Mouse (Mus musculus) heart, postnatal 10 days (tissue): Measurements from ENCODE around the gene Gm49345. TPM values are rescaled to one million over a fixed set of nuclear protein-coding genes. Genes with fewer than 3 reads are reported as not detected.

Source experiments
- DNase-seq, 2 experiments: peaks; one replicate each; pipeline ENCODE4 v3.0.0; 2021
- intact Hi-C: fragments of 180-260 bp; cut with DNase I; formaldehyde crosslinking; loops from one replicate; pipeline ENCODE4 v1.15.1; 2025
- total RNA-seq, 2 experiments: library from RNA; stranded (reverse); gene quantifications; 2 replicates each; pipeline ENCODE4 v1.2.3; 2021

The Gm49345 gene
- total RNA-seq: 1 to 10 TPM in 1 of 2 experiments, under 1 TPM in 1; 0.89 to 2.0 TPM

DNA sequence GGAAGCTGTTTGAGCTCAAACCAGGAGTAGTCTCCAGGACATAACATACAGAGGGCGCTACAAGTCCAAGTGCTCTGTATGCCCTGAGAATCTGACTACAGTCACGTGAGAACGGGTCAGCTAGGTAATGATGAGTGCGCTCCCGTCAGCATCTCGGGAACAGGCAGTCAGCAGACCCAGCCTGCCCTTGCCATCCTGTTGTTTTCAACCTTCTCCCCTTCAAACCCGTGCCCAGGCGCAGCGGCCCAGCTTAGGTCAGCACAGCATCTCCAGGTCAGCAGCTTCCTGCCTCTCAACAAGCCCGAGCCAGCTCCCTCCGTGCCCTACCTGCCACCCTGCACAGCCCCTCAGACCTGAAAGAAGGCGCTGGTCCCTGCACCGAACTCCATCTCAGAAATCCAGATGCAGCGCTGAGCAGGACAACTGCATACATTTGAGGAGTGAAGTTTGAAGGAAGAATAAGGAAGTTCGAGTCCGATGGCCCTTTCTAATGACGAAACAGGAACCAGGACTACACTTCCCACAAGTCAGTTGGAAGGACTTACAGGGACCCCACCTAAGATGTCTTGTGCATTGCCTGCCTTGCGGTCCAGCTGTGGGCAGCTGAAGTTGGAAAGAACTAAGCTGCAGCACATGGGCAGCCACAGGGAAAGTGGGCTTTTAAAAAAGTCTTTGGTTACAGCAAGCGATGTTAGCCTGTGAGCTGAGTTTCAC, at the start of gene Gm49345, which contains the start of gene Zfp729a:
Gene Gm49345, minus strand, starts transcription at position 476 of the 714 bp plus-strand sequence.
Gene Zfp729a, minus strand, starts transcription at position 498 of the 714 bp plus-strand sequence.
- peak; percentile 92 to 93 for DNase-seq
- intact Hi-C loops: loop anchor here (1.0 to 5.0 kb wide), 4 partner anchors 28 to 205 kb away; partner anchors contain the start of gene Zfp729b

DNA sequence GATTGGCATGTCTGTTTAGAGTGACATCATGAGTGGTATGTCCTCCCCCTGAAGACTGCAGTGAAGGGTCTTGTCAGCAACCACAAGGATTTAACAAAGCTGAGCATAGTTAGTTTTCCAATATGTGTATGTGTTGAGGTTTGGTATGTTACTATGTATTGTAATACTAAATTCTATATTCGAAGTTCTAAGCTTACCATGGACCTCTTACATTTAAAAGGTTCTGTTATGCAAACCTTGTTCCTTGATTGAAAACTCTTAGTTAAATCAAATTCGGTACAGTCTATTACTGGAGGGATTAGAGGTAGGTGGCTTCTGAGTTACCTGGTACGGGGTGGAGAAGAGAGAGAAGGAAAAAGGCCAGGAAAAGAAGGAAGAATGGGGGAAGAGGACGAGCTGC, 49.4 kb upstream of the Gm49345 start, which contains the start of gene Zfp738:
Gene Zfp738, minus strand, starts transcription at position 101 of the 400 bp plus-strand sequence.
- intact Hi-C loops: loop anchor here (10.0 kb wide), 1 partner anchor 582 kb away; the partner anchor contains the start of gene Gm28557
- no peak for DNase-seq

- peak in 1 of 2 experiments; percentile 1 for DNase-seq
- intact Hi-C loops: loop anchor here (1.0 to 10.0 kb wide), 4 partner anchors 39 to 579 kb away; partner anchors contain the start of genes Gm10037, Gm28557, Gm49345 and Zfp729a
These were observed 46.3 kb upstream of the Gm49345 start for GRCm38 (mm10) chr13:67683841-67684240.

DNA sequence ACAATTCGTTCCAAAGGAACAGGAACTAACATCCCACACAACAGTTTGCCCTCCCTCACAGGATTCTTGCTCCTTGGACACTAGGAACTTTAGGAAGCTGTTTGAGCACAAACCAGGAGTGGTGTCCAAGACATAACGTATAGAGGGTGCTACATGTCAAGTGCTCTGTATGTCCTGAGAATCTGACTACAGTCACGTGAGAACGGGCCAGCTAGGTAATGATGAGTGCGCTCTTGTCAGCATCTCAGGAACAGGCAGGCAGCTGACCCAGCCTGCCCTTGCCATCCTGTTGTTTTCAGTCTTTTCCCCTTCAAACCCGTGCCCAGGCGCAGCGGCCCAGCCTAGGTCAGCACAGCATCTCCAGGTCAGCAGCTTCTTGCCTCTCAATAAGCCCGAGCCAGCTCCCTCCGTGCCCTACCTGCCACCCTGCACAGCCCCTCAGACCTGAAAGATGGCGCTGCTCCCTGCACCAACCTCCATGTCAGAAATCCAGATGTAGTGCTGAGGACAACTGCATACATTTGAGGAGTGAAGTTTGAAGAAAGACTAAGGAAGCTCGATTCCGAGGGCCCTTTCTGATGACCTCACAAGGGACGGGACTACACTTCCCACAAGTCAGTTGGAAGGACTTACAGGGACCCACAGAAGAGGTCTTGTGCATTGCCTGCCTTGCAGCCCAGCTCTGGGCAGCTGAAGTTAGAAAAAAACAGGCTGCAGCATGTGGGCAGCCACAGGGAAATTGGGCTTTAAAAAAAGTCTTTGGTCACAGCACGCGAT, 45.6 kb upstream of the Gm49345 start:
- DNase-seq: peak; percentile 92
- intact Hi-C loops: loop anchor here (1.0 to 10.0 kb wide), 4 partner anchors 40 to 578 kb away; partner anchors contain the start of genes Gm10037, Gm28557, Gm49345 and Zfp729a

DNA sequence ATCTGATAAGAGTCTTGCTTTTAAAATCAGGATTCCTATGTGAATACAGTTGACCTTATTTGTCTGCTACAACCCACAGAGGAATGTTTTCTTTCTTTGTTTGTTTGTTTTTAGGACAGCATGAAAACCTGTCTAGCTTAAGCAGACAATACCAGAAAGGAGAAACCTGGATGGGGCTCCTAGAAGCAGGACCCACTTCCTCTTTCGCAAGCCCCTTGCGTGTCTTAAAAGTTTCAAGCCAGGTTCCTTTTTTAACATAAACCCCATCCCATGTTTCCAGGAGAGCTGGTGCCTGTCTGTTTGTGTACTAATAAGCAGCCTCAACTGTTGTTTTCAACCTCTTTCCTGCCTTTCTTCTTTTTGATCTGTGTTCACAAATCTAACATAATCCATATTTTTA, 37.3 kb upstream of the Gm49345 start:
- no peak for DNase-seq

GRCm38 (mm10) chr13:67652496-67652895, 14.9 kb upstream of the Gm49345 start:
- DNase-seq: no peak

More for the DNA sequence above, 37.3 kb upstream of the Gm49345 start:
- intact Hi-C loops: no loop called here

DNA sequence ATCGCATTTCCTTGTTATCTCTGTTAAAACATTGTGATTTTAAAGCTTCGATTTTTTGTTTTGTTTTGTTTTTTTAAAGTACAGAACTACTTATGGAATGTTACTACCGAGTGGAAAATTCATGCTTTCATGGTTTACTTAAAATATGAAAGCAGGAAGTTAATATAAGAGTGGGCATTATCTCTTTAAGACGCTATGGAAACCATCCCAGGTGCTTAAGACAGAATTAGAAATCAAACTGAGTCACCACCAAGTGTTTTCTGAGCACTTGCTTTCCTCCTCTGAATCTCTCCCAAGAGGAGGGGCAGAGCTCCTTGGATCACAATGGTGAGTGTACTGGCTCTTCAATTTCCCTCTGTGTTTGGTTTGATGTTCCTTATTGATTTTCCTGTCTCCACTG, 27.5 kb downstream of the Gm49345 start:
- intact Hi-C loops: no loop called here
- DNase-seq: peak in 1 of 2 experiments; percentile 6

More at GRCm38 (mm10) chr13:67652496-67652895, 14.9 kb upstream of the Gm49345 start:
- intact Hi-C loops: no loop called here

DNA sequence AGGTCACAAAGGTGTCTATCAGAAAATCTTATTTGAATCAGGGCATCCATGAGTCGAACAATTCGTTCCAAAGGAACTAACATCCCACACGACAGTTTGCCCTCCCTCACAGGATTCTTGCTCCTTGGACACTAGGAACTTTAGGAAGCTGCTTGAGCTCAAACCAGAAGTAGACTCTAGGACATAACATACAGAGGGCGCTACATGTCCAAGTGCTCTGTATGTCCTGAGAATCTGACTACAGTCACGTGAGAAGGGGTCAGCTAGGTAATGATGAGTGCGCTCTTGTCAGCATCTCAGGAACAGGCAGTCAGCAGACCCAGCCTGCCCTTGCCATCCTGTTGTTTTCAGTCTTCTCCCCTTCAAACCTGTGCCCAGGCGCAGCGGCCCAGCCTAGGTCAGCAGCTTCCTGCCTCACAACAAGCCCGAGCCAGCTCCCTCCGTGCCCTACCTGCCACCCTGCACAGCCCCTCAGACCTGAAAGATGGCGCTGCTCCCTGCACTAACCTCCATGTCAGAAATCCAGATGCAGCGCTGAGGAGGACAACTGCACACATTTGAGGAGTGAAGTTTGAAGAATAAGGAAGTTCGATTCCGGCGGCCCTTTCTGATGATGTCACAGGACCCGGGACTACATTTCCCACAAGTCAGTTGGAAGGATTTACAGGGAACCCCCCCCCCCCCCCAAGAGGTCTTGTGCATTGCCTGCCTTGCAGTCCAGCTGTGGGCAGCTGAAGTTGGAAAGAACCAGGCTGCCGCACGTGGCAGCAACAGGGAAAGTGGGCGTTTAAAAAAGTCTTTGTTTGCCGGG, 28.3 kb downstream of the Gm49345 start, which contains the start of gene Zfp729b:
Gene Zfp729b, minus strand, starts transcription at position 642 of the 811 bp plus-strand sequence.
- peak; percentile 94 to 95 for DNase-seq
- intact Hi-C loops: loop anchor here (1.0 kb wide), 1 partner anchor 28 kb away; the partner anchor contains the start of genes Gm49345 and Zfp729a

- intact Hi-C loops: no loop called here
- no peak for DNase-seq
These were observed 64.9 kb downstream of the Gm49345 start for GRCm38 (mm10) chr13:67572591-67573189.

DNA sequence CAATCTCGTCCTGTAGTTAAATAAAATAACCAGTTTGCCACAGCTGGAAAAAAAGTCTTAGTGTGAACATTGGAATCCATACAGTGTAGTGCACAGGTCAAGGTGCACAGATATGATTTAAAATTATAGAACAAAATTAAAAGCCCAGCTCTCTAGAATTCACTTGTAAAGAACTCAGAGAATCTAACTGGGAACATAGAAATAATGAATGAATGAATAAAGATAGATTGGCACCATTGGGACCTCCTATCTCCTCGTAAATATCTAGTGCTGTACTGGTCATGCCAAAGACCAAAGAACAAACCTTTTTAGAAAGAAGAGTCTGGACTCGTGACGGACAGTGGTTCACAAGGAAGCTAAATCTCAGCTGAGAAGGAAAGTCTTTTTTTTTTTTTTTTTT, 83.8 kb downstream of the Gm49345 start, which contains the start of gene Zfp748:
Gene Zfp748, minus strand, starts transcription at position 101 of the 400 bp plus-strand sequence.
- no peak for DNase-seq
- intact Hi-C loops: no loop called here

DNA sequence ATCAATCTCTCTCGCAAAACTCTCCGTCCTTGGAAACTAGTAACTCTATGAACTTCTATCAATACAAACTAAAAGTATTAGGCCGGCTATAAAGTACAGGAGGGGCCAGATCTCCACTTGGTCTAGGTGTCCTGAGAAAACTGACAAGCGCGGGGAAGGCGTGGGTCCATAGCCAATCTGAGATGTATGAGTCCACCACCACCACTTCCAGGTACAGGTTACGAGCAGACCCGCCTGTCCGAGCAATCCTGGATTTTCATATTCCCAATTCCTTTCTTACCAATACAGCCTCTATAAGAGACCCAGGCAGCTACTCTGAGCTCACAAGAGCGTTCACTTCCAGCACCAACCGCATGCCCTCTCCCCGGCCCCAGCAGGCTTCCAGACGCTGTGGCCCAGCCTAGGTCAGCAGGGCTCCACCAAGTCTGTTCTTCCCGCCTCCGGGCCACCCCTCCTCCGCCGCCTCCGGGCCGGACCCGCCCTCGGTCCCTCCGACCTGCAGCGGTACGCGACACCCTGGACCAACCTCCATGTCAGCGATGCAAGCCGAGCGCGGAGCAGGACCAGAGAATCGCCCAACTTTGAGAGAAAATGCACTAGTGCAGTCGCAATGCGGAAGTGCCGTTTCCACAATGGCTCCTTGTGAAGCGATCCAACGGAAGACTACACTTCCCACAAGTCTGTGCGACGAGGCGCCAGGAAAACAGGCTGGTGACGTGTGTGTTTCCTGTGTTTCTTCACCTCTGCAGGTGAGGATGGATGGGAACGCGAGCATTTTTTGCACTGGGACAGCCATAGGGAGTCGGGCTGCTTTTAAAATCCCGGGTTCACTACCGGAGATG, 84.8 kb downstream of the Gm49345 start:
- DNase-seq: peak; percentile 89
- intact Hi-C loops: no loop called here

GRCm38 (mm10) chr13:67545941-67546340, 91.6 kb downstream of the Gm49345 start:
- intact Hi-C loops: no loop called here
- DNase-seq: no peak

Other genes with a start within 250 kb of the Gm49345 start
- gene Zfp429, start 237.9 kb downstream of the Gm49345 start, total RNA-seq: 1 to 10 TPM; 1.5 to 2.3 TPM
- gene Zfp459, start 216.4 kb downstream of the Gm49345 start, total RNA-seq: under 1 TPM in 1 of 2 experiments, not detected in 1; 0.25 TPM
- 1 to 10 TPM; 4.5 to 5.6 TPM for gene Zfp874a, start 186.1 kb downstream of the Gm49345 start, total RNA-seq
- gene Zfp874b, start 153.5 kb downstream of the Gm49345 start, total RNA-seq: 10 to 100 TPM; 11.8 to 17.4 TPM
- 1 to 10 TPM; 5.2 to 5.9 TPM for gene Zfp58, start 137.2 kb downstream of the Gm49345 start, total RNA-seq
- gene Gm26965, start 111.6 kb downstream of the Gm49345 start, total RNA-seq: not detected
- 10 to 100 TPM in 1 of 2 experiments, 1 to 10 TPM in 1; 9.1 to 14.8 TPM for gene Zfp87, start 111.6 kb downstream of the Gm49345 start, total RNA-seq
- gene Zfp748, start 83.9 kb downstream of the Gm49345 start, total RNA-seq: 1 to 10 TPM; 5.7 to 6.4 TPM
- 1 to 10 TPM; 4.0 to 5.5 TPM for gene Zfp729b, start 28.1 kb downstream of the Gm49345 start, total RNA-seq
- 1 to 10 TPM; 4.5 to 4.9 TPM for gene Zfp729a, start within 50 bp of the Gm49345 start, total RNA-seq
- 1 to 10 TPM; 6.4 to 8.1 TPM for gene Zfp738, start 49.3 kb upstream of the Gm49345 start, total RNA-seq
- 1 to 10 TPM; 5.8 to 7.4 TPM for gene Zfp65, start 91.4 kb upstream of the Gm49345 start, total RNA-seq
- 1 to 10 TPM; 2.3 to 3.2 TPM for gene Zfp85, start 117.5 kb upstream of the Gm49345 start, total RNA-seq
- gene Zfp493, start 141.9 kb upstream of the Gm49345 start, total RNA-seq: 1 to 10 TPM in 1 of 2 experiments, under 1 TPM in 1; 0.84 to 1.1 TPM
- gene Zfp273, start 176.0 kb upstream of the Gm49345 start, total RNA-seq: 1 to 10 TPM; 1.9 to 2.8 TPM
- under 1 TPM in 1 of 2 experiments, not detected in 1; 0.89 TPM for gene Gm10037, start 193.3 kb upstream of the Gm49345 start, total RNA-seq
- not detected for gene BC048507, start 225.6 kb upstream of the Gm49345 start, total RNA-seq